Mouse (Mus musculus): ENCODE measurements at regions not wholly inside any gene's neighbourhood (a gene's known extent, or its start where the extent isn't known, plus 50 kb on each side); places are given as distances from the start of the nearest gene placed in this dataset.

DNA sequence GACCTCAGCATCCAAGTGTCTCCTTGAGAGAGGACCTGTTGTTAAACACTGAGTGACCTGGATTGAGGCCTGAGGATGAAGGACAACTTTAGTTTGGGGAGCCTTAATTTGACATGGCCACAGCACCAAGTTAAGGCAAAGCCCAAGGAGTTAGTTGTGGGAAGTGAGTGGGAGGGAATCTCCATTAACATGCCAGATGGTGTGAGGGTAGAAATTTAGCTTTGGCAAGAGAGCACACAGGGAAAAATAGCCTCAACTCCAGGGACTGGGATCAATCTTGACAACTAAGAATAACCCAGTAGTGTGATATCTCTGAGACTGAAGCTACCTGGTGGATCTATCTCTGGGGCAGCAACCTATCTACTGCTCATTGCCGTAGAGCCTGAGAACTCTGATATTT lies 105.4 kb downstream of the Ahr start:
- Histone ChIP-seq H3K27me3 (ENCODE audit: control insufficient read depth, insufficient read depth, low read length) (no peaks in the 10 kb centered on the region), H3K27ac (ENCODE audit: control insufficient read depth, insufficient read depth, low read length) (no peak overlapping the region), H3K4me3 (ENCODE audit: control insufficient read depth, insufficient read depth, low read length) (no peak overlapping the region), H3K4me1 (replicated peaks; ENCODE audit: control insufficient read depth, insufficient read depth, low read length) (no peaks in the 10 kb centered on the region), H3K36me3 (ENCODE audit: control insufficient read depth, insufficient read depth, low read length) (no peaks in the 10 kb centered on the region)
- TF ChIP-seq CTCF (IDR thresholded peaks at IDR 0.05; ENCODE audit: borderline replicate concordance, control insufficient read depth, extremely low read depth, insufficient read depth, low read length, poor library complexity) (no peak), POLR2A (IDR thresholded peaks at IDR 0.05; ENCODE audit: control insufficient read depth, extremely low read depth, insufficient read depth, low read length, poor library complexity) (no peak)
- WGBS, result 91% methylated on average over 1 of the region's 1 CpGs
- no peak for DNase-seq

DNA sequence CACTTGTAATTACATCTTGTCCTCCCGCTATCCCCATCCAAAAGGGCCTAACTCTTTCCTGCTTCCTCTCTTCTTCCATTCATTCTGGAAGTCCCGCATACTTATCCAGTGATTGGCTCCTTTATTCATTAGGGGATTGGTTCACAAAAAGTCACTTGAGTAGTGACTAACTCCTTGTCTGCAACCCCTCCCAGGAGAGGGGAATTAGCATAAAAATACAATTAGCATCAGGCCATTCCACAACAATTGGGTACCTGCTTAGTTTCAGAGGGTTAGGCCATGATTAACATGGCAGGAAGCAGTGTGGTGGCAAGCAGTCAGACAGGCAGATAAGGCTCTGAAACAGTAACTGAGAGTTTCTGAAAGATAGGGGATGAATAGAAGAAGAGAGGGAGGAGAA lies 115.6 kb downstream of the Ahr start:
- Histone ChIP-seq H3K4me3 (ENCODE audit: control insufficient read depth, insufficient read depth, low read length) (no peak overlapping the region), H3K4me1 (replicated peaks; ENCODE audit: control insufficient read depth, insufficient read depth, low read length) (no peaks in the 10 kb centered on the region), H3K27ac (ENCODE audit: control insufficient read depth, insufficient read depth, low read length) (no peak overlapping the region), H3K36me3 (ENCODE audit: control insufficient read depth, insufficient read depth, low read length) (no peaks in the 10 kb centered on the region), H3K27me3 (ENCODE audit: control insufficient read depth, insufficient read depth, low read length) (no peaks in the 10 kb centered on the region)
- 98% methylated on average over 2 of the region's 2 CpGs for WGBS
- TF ChIP-seq CTCF (IDR thresholded peaks at IDR 0.05; ENCODE audit: borderline replicate concordance, control insufficient read depth, extremely low read depth, insufficient read depth, low read length, poor library complexity), result no peak
- TF ChIP-seq POLR2A (IDR thresholded peaks at IDR 0.05; ENCODE audit: control insufficient read depth, extremely low read depth, insufficient read depth, low read length, poor library complexity), result no peak
- DNase-seq, result no peak

DNA sequence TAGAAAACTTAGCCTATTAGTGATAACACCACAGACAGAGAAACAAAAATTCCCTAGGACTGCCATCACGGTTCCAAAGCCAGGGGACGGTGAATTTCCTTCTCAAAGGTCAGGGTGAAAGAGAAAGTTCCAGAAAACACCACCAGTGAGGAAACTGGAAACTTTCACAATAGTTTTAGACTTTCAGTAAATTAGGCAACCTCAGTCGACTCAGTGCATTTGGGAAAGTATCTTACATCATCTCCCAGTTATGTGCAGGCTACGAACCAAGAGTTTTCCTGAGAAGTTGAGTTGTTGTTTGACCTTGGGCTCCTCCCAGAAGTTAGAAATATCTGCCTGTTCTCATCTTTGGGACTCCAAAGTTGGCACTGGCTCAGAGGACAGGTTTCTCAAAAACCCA lies 116.9 kb downstream of the Ahr start:
- H3K4me3 ChIP-seq (ENCODE audit: control insufficient read depth, insufficient read depth, low read length), result no peak overlapping the region
- 86% methylated on average over 4 of the region's 4 CpGs for whole genome bisulfite sequencing
- no peaks in the 10 kb centered on the region for H3K27me3 ChIP-seq (ENCODE audit: control insufficient read depth, insufficient read depth, low read length)
- no peaks in the 10 kb centered on the region for H3K36me3 ChIP-seq (ENCODE audit: control insufficient read depth, insufficient read depth, low read length)
- TF ChIP-seq CTCF (IDR thresholded peaks at IDR 0.05; ENCODE audit: borderline replicate concordance, control insufficient read depth, extremely low read depth, insufficient read depth, low read length, poor library complexity) (no peak), POLR2A (IDR thresholded peaks at IDR 0.05; ENCODE audit: control insufficient read depth, extremely low read depth, insufficient read depth, low read length, poor library complexity) (no peak)
- no peak for DNase-seq
- H3K27ac ChIP-seq (ENCODE audit: control insufficient read depth, insufficient read depth, low read length), result no peak overlapping the region
- H3K4me1 ChIP-seq (replicated peaks; ENCODE audit: control insufficient read depth, insufficient read depth, low read length), result no peaks in the 10 kb centered on the region

DNA sequence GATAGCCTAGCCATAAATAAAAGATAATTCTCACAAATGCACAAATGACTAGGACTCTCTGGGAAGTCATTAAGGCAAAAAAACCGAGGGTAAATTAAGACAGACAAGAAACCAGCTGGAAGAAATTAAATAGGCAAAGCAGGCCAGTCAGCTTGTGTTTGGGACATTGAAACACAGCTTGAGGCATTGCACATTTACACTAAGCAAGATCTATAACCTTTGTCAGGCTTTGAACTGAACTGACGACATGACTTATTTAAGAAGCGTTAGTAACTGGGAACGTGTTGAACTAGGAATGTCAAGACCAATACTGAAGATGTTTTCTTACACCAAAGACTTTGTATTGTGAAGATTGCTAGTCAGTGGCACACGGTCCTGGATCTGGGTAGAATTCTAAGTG lies 118.3 kb downstream of the Ahr start:
- Histone ChIP-seq H3K36me3 (ENCODE audit: control insufficient read depth, insufficient read depth, low read length) (no peaks in the 10 kb centered on the region), H3K4me3 (ENCODE audit: control insufficient read depth, insufficient read depth, low read length) (no peak overlapping the region), H3K27me3 (ENCODE audit: control insufficient read depth, insufficient read depth, low read length) (no peaks in the 10 kb centered on the region), H3K4me1 (replicated peaks; ENCODE audit: control insufficient read depth, insufficient read depth, low read length) (no peaks in the 10 kb centered on the region), H3K27ac (ENCODE audit: control insufficient read depth, insufficient read depth, low read length) (no peak overlapping the region)
- TF ChIP-seq CTCF (IDR thresholded peaks at IDR 0.05; ENCODE audit: borderline replicate concordance, control insufficient read depth, extremely low read depth, insufficient read depth, low read length, poor library complexity) (no peak), POLR2A (IDR thresholded peaks at IDR 0.05; ENCODE audit: control insufficient read depth, extremely low read depth, insufficient read depth, low read length, poor library complexity) (no peak)
- 93% methylated on average over 5 of the region's 5 CpGs for WGBS
- DNase-seq, result no peak

DNA sequence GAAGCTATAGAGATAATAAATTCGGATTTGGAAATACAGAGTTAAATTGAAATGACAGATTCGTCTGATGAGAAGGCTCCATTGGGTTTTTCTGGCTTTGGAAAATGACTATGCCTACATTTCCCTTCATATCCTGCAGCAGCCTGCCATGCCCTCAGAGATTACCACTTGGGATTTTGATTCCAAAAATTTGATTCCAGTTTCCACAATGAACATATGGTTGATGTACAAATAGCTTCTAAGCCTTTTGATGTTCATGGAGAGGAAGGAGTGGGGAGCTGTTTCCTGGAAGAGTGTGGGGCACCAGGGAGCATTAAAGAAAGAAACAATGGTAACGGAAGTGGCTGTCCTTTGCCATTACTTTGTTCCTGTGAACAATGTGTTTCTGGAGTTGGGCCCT lies 122.1 kb downstream of the Ahr start:
- no peak for DNase-seq
- WGBS, result 87% methylated on average over 3 of the region's 3 CpGs
- Histone ChIP-seq H3K27me3 (ENCODE audit: control insufficient read depth, insufficient read depth, low read length) (no peaks in the 10 kb centered on the region), H3K27ac (ENCODE audit: control insufficient read depth, insufficient read depth, low read length) (no peak overlapping the region), H3K4me3 (ENCODE audit: control insufficient read depth, insufficient read depth, low read length) (no peak overlapping the region), H3K36me3 (ENCODE audit: control insufficient read depth, insufficient read depth, low read length) (no peaks in the 10 kb centered on the region), H3K4me1 (replicated peaks; ENCODE audit: control insufficient read depth, insufficient read depth, low read length) (no peaks in the 10 kb centered on the region)
- TF ChIP-seq CTCF (IDR thresholded peaks at IDR 0.05; ENCODE audit: borderline replicate concordance, control insufficient read depth, extremely low read depth, insufficient read depth, low read length, poor library complexity) (no peak), POLR2A (IDR thresholded peaks at IDR 0.05; ENCODE audit: control insufficient read depth, extremely low read depth, insufficient read depth, low read length, poor library complexity) (no peak)

DNA sequence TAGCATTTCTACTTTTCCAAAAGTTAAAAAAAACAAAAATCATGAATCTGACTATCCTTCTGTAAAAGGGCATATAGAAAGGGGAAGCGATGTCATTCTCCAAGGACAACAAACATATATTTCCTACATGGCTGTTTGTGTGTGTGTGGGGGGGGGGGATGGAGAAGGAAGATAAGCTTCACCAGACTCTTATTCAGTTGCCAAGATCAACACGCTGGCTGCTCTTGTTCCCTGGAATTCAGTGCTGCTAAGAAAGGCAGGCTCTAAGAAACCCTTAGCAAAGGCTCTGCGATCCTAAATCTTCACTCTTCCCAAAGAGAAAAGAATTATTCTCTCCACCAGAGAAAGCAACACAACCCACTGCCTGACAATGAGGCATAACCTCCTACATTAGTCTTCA lies 126.4 kb downstream of the Ahr start:
- Histone ChIP-seq H3K36me3 (ENCODE audit: control insufficient read depth, insufficient read depth, low read length) (no peaks in the 10 kb centered on the region), H3K27me3 (ENCODE audit: control insufficient read depth, insufficient read depth, low read length) (no peaks in the 10 kb centered on the region), H3K4me3 (ENCODE audit: control insufficient read depth, insufficient read depth, low read length) (no peak overlapping the region), H3K27ac (ENCODE audit: control insufficient read depth, insufficient read depth, low read length) (no peak overlapping the region), H3K4me1 (replicated peaks; ENCODE audit: control insufficient read depth, insufficient read depth, low read length) (no peaks in the 10 kb centered on the region)
- no peak for DNase-seq
- TF ChIP-seq POLR2A (IDR thresholded peaks at IDR 0.05; ENCODE audit: control insufficient read depth, extremely low read depth, insufficient read depth, low read length, poor library complexity), result no peak
- no peak for TF ChIP-seq CTCF (IDR thresholded peaks at IDR 0.05; ENCODE audit: borderline replicate concordance, control insufficient read depth, extremely low read depth, insufficient read depth, low read length, poor library complexity)
- 92% methylated on average over 3 of the region's 3 CpGs for WGBS

DNA sequence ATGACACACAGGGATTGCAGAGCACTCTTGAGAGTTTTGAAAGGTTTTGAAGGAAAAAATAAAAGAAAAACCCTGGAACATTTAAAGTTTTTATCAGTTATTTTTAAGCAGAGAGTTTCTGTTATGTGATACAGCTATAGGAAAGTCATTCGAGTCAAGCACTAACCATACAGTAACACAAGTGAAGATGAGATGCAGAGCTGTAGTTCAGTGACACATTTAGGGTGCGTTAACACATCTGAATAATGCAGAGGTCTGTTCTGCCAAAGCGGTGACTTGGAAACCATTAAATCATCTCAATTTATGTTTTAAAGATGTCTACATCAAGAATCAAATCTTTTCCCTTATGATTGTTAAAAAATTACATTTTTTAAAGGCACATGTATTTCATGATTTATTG lies 126.8 kb downstream of the Ahr start:
- Histone ChIP-seq H3K27ac (ENCODE audit: control insufficient read depth, insufficient read depth, low read length) (no peak overlapping the region), H3K27me3 (ENCODE audit: control insufficient read depth, insufficient read depth, low read length) (no peaks in the 10 kb centered on the region), H3K4me3 (ENCODE audit: control insufficient read depth, insufficient read depth, low read length) (no peak overlapping the region), H3K4me1 (replicated peaks; ENCODE audit: control insufficient read depth, insufficient read depth, low read length) (no peaks in the 10 kb centered on the region), H3K36me3 (ENCODE audit: control insufficient read depth, insufficient read depth, low read length) (no peaks in the 10 kb centered on the region)
- WGBS, result 93% methylated on average over 3 of the region's 3 CpGs
- no peak for TF ChIP-seq POLR2A (IDR thresholded peaks at IDR 0.05; ENCODE audit: control insufficient read depth, extremely low read depth, insufficient read depth, low read length, poor library complexity)
- TF ChIP-seq CTCF (IDR thresholded peaks at IDR 0.05; ENCODE audit: borderline replicate concordance, control insufficient read depth, extremely low read depth, insufficient read depth, low read length, poor library complexity), result no peak
- no peak for DNase-seq

Measured in thymus, adult 2 months (tissue).